Mouse (Mus musculus) erythroblast, adult 5-6 weeks (primary cell): ENCODE measurements around the gene Lrrc8d. TPM values are rescaled to one million over a fixed set of nuclear protein-coding genes. Genes with fewer than 3 reads are reported as not detected.

ENCODE experiments used
- ATAC-seq: replicated peaks from 2 replicates; pipeline ENCODE4 v1.8.0; 2016; ENCODE audit warnings: moderate number of reproducible peaks, mild to moderate bottlenecking, moderate TSS enrichment, inconsistent platforms; ENCODE audit not compliant: poor library complexity, low FRiP score, severe bottlenecking
- total RNA-seq, 2 experiments: library from RNA; stranded (forward) in 1 of 2; stranded (reverse) in 1 of 2; fragments of 150-400 nt in 1 of 2; fragments of 200-764, 138-1000 nt in 1 of 2; gene quantifications; 2 replicates each; pipeline versions ENCODE4 v1.2.3 to v1.2.4; 2015 to 2017; ENCODE audit warnings: low replicate concordance in 2 of 2

The Lrrc8d gene
- total RNA-seq (2015; ENCODE audit: low replicate concordance) (11.5 and 14.4 TPM in 2 replicates), total RNA-seq (2017; ENCODE audit: low replicate concordance) (6.4 and 10.3 TPM in 2 replicates)

- peak; percentile 26 for ATAC-seq
Observed at GRCm38 (mm10) chr5:105699141-105700069, at the start of gene Lrrc8d. Gene Lrrc8d, plus strand, starts transcription at chr5:105699969.

- no peak for ATAC-seq
Observed at GRCm38 (mm10) chr5:105650728-105651479, 48.9 kb upstream of the Lrrc8d start.

- ATAC-seq: no peak
Observed at GRCm38 (mm10) chr5:105651561-105651991, 48.2 kb upstream of the Lrrc8d start.

- peak; percentile 92 for ATAC-seq
Observed at GRCm38 (mm10) chr5:105654237-105655063, 45.3 kb upstream of the Lrrc8d start.

- ATAC-seq: no peak
Observed at GRCm38 (mm10) chr5:105655100-105655734, 44.6 kb upstream of the Lrrc8d start.

- no peak for ATAC-seq
Observed at GRCm38 (mm10) chr5:105661894-105662293, 37.9 kb upstream of the Lrrc8d start.

- ATAC-seq: no peak
Observed at GRCm38 (mm10) chr5:105666930-105667329, 32.8 kb upstream of the Lrrc8d start.

GRCm38 (mm10) chr5:105667411-105667810 lies 32.4 kb upstream of the Lrrc8d start:
- ATAC-seq: no peak

GRCm38 (mm10) chr5:105669086-105669485 lies 30.7 kb upstream of the Lrrc8d start:
- no peak for ATAC-seq

- ATAC-seq: no peak
Observed at GRCm38 (mm10) chr5:105669508-105670353, 30.0 kb upstream of the Lrrc8d start.

GRCm38 (mm10) chr5:105672332-105672731 lies 27.4 kb upstream of the Lrrc8d start:
- ATAC-seq: no peak

- no peak for ATAC-seq
Observed at GRCm38 (mm10) chr5:105675511-105675910, 24.3 kb upstream of the Lrrc8d start.

GRCm38 (mm10) chr5:105677071-105677470 lies 22.7 kb upstream of the Lrrc8d start:
- ATAC-seq: no peak

- ATAC-seq: no peak
Observed at GRCm38 (mm10) chr5:105678243-105678642, 21.5 kb upstream of the Lrrc8d start.

GRCm38 (mm10) chr5:105679261-105679660 lies 20.5 kb upstream of the Lrrc8d start:
- no peak for ATAC-seq

GRCm38 (mm10) chr5:105679921-105680843 lies 19.6 kb upstream of the Lrrc8d start:
- ATAC-seq: no peak

GRCm38 (mm10) chr5:105682143-105682611 lies 17.6 kb upstream of the Lrrc8d start:
- ATAC-seq: no peak
